Mouse (Mus musculus): ENCODE data around the gene Mxd1.

DNA sequence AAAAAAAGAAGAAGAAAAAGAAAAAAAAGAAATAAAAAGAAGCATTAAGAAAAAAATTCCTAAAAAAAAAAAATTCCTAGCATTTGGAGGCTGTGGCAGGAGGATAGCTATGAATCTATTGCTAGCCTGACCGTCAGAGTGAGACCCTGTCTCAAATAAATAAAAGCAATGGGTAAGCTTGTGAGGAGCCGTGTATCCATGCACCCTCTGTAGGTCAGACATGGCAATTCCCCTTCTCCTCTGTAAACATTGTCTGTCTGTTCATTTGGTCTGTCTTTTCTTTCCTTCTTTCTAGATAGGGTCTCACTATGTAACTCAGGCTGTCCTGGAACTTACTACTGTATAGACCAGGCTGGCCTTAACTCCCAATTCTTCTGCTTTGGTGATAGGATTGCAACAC is 30.5 kb downstream of the Mxd1 start:
- TF ChIP-seq CTCF (IDR thresholded peaks at IDR 0.05; ENCODE audit: low read depth) (peak; percentile 62), EP300 (IDR thresholded peaks at IDR 0.05; ENCODE audit: low read depth) (no peak)
